Mouse (Mus musculus) ES-Bruce4 (cell line): ENCODE measurements around the gene Spire2.

Experiments
- CTCF ChIP-seq: IDR thresholded peaks from one replicate; pipeline ENCODE4 v1.8.1; 2011; ENCODE audit warnings: low read depth, low read length
- EP300 ChIP-seq: IDR thresholded peaks from 2 replicates; pipeline ENCODE4 v1.6.1; 2011; ENCODE audit warnings: low read depth, low read length; ENCODE audit not compliant: insufficient read depth
- POLR2A ChIP-seq: IDR thresholded peaks from one replicate; pipeline ENCODE4 v1.8.1; 2011; ENCODE audit warnings: low read length; ENCODE audit not compliant: insufficient read depth

DNA sequence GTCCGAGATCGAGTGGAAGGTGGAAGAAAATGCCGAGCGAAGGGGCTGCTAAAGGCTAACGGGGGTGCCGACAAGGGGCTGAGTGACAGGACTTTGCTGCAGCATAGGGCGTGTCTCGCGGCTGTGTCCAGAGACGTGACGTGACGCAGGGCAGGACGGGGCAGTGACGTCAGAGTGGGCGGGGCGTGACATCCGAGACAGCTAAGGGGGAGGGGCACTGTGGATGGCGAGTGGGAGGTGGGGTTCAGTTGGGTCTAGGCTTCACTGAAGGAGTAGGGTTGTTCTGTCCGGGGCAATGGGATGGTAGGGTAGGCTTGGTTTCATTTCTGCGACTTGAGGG is 41.7 kb downstream of the Spire2 start:
- no peak for TF ChIP-seq CTCF
- 0 out of 2 replicates have a peak, but pooled peaks have one; percentile 19 for TF ChIP-seq EP300
- no peak for TF ChIP-seq POLR2A
